Mouse (Mus musculus): ENCODE data around the gene Hoxc5. TPM values are rescaled to one million over a fixed set of nuclear protein-coding genes. Genes with fewer than 3 reads are reported as not detected.

The Hoxc5 gene
- polyA plus RNA-seq, 1 experiment from 2014 or later = 0.09 TPM

DNA sequence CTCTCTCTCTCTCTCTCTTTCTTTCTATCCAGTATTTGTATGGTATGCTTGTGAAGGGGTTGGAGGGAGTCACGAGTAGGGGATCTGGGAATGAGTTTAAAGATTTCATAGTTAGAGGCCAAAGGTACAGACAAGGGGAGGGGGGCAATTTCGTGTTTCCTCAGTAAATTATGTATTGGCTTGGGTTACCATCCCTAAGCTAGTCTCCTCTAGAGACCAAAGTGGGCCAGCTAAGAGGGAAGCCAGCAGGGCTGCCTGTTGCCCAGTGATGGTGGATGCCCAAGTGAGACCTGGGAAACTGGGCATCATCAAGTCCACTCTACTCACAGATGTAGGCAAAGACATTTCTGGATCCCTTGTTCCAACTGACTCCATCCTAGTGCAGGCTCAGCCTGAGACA lies 94.7 kb downstream of the Hoxc5 start:
- Histone ChIP-seq H3K4me1 (replicated peaks) (no peaks in the 10 kb centered on the region), H3K27ac (no peak overlapping the region), H3K4me2 (replicated peaks) (no peak overlapping the region), H3K9ac (replicated peaks) (no peak overlapping the region), H3K36me3 (no peaks in the 10 kb centered on the region), H3K9me3 (no peaks in the 10 kb centered on the region), H3K4me3 (replicated peaks) (no peak overlapping the region), H3K27me3 (peaks cover 97% of the 10 kb centered on the region)
- ATAC-seq = no peak
- 12% methylated on average over 2 of the region's 2 CpGs for WGBS

DNA sequence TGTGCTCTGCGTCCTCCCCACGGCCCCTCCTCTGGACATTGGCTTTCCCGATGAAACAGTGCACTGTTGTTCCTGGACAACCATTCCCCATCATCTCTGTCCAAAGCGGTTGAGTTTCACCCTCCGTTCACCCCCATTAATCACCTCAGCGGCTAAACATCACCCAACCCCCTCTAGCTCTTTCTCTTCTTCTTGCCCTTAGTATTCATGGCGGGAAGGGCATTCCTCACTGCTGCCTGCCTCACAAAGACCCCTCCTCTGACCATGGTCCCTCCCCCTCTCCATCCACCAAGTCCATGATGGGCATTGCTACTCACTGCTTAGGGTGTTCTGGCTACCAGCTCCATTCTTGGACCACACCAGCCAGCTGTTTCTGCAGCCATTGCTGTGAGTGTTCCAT lies 98.4 kb downstream of the Hoxc5 start:
- no peak overlapping the region for H3K27ac ChIP-seq
- peaks cover 6% of the 10 kb centered on the region for H3K4me1 ChIP-seq (replicated peaks)
- H3K4me2 ChIP-seq (replicated peaks) = no peak overlapping the region
- no peak overlapping the region for H3K4me3 ChIP-seq (replicated peaks)
- peaks cover 100% of the 10 kb centered on the region for H3K27me3 ChIP-seq
- H3K36me3 ChIP-seq = no peaks in the 10 kb centered on the region
- WGBS = 46% methylated on average over 7 of the region's 7 CpGs
- ATAC-seq = no peak
- no peak overlapping the region for H3K9ac ChIP-seq (replicated peaks)
- H3K9me3 ChIP-seq = no peaks in the 10 kb centered on the region

MicroRNA genes within 50 kb of the gene (microRNA counts, 519-probe panel; counts per million panel counts)
- microRNA mmu-miR-615-3p (110 counts per million, percentile 56 among the panel's probes with 10 or more counts), microRNA mmu-miR-615-5p (110 counts per million, percentile 56 among the panel's probes with 10 or more counts)

Small RNA genes within 50 kb of the gene (microRNA-seq; reads per million reads assigned to microRNA genes)
- gene Mir196a-2 = 1.2 reads per million
- gene Mir615 = 18.4 reads per million, percentile 35 among the genes with 10 or more reads in this experiment

Other genes starting within 250 kb of the Hoxc5 start
- gene Calcoco1, start 245.3 kb upstream of the Hoxc5 start, polyA plus RNA-seq (2015; fragmentation: Nextera tagmentation; extraction: Ambion mirVana) = 41.9 and 51.1 TPM in 2 replicates
- not detected in 2 replicates for gene Hoxc13, start 46.3 kb upstream of the Hoxc5 start, polyA plus RNA-seq (2015; fragmentation: Nextera tagmentation; extraction: Ambion mirVana)
- not detected in 2 replicates for gene Hoxc12, start 30.7 kb upstream of the Hoxc5 start, polyA plus RNA-seq (2015; fragmentation: Nextera tagmentation; extraction: Ambion mirVana)
- not detected in 2 replicates for gene Hoxc11, start 13.0 kb upstream of the Hoxc5 start, polyA plus RNA-seq (2015; fragmentation: Nextera tagmentation; extraction: Ambion mirVana)
- gene Hoxc10, start 647 bp upstream of the Hoxc5 start, polyA plus RNA-seq (2015; fragmentation: Nextera tagmentation; extraction: Ambion mirVana) = not detected in 2 replicates
- gene Hoxc9, start 9.0 kb downstream of the Hoxc5 start, polyA plus RNA-seq (2015; fragmentation: Nextera tagmentation; extraction: Ambion mirVana) = not detected in 2 replicates
- not detected in 2 replicates for gene Hoxc8, start 23.2 kb downstream of the Hoxc5 start, polyA plus RNA-seq (2015; fragmentation: Nextera tagmentation; extraction: Ambion mirVana)
- gene Hoxc6, start 30.8 kb downstream of the Hoxc5 start, polyA plus RNA-seq (2015; fragmentation: Nextera tagmentation; extraction: Ambion mirVana) = not detected in 2 replicates
- 0.10 and 0.11 TPM in 2 replicates for gene Hoxc4, start 51.5 kb downstream of the Hoxc5 start, polyA plus RNA-seq (2015; fragmentation: Nextera tagmentation; extraction: Ambion mirVana)
- gene Smug1, start 199.6 kb downstream of the Hoxc5 start, polyA plus RNA-seq (2015; fragmentation: Nextera tagmentation; extraction: Ambion mirVana) = 26.8 and 27.7 TPM in 2 replicates

Data from midbrain, embryonic 13.5 days (tissue).